Mouse (Mus musculus) c-Kit-positive CD71-positive TER-119-positive erythroid progenitor cells, embryonic 14.5 days (primary cell): Measurements from ENCODE around the gene Hnrnph3.
"Not testable (repeated sequence)": the region's sequence is repeated elsewhere in the genome, so short reads cannot be mapped to it uniquely, and the experiment has no call there.

Experiments used
- DNase-seq: peaks from one replicate; pipeline ENCODE4 v3.0.0-alpha.2; 2013; ENCODE audit warnings: low spot score

The Hnrnph3 gene

DNA sequence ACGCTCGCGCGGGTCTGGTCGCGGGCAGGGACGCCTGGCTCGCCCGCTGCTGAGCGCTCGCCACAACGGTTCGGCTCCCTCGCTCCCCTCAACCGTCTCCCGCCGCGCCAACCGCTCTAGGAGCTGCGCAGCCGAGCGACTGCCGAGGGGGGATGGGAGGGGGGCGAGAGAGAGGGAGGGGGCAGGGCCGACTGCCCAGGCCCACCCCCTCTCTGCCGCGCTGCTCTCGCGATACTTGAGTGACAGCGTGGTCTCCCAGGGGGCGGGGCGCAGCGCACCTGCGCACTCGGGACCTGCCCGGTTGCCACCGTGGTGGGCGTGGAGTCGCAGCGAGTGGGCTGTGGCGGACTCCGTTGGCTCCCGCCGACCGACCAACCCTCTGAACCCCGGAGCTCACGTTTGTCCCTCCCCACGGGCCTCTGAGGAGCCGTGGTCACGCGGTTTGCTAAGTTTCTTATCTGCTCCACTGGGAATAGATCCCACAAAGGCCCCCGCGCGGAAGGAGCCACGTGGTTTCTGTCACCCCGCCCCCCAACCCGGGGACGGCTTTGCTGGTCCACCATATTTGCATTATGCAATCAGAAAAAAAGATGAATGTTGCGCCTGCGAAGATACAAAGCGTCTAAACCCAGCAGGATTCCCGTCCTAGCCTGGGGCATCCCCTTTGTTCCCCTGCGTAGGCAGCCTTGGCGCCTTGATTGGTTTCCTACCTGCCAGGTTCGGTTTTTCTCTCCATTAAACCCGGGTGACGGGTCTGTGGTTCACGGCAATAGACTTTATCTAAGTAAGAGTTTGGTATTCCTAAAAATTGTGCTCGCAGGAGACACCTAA is at the start of gene Hnrnph3, which contains the start of gene Pbld2:
Gene Hnrnph3, minus strand, starts transcription at position 469 of the 831 bp plus-strand sequence.
Gene Pbld2, plus strand, starts transcription at position 567 of the 831 bp plus-strand sequence.
- DNase-seq = peak; percentile 94

DNA sequence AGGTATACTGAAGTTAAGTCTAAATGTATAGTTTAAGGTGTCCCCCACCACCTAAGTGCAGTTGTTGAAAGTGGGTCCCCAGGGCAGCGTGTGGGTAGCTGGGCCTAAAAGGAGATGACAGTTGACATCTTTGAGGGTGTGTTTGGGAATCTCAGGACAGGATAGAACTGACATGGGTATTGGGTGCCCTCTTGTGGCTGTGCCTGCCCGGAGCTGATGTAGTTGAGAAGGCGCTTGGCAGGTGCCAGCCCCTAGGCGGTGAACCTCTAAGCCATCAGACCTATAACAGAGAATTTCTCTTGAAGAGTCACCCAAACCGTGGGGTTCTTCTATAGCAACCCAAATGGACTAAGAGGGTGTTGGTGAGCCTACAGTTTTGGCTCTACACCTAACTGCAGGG is 42.0 kb upstream of the Hnrnph3 start:
- peak; percentile 38 for DNase-seq

DNA sequence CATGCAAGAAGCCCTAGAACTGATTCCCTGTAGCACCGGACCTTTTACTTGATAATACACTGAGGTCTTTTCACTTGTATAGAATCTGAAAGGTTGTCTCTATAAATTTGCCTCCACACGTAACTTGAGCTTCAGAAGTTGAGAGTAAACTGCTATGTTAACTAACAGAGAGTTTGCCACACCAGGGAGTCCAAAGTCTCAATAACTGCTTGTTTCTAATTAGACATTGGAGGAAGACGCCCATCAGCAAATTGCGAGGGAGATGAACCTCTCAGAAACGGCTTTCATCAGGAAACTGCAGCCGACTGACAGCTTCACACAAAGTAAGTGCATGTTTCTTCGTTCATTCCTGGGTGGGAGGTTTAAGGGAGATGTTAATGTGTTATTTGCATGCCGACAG is 41.5 kb upstream of the Hnrnph3 start:
- DNase-seq = no peak

DNA sequence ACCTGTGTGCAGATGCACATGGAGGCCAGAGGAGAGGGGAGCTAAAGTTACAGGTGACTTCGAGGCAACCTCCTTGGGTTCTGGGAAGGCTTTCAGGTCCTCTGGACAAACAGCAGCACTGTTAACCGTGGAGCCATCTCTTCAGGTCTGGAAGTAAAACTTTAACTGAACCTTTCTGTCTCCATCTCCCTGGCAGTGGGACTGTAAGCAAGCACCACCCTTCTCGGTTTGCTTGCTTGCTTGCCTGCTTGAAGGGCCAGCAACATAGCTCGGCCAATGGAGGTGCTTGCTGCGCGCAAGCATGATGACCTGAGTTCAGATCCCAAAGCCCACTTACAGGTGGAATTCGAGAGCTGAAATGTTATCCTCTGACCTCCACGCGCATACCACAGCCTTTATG is 40.5 kb upstream of the Hnrnph3 start:
- no peak for DNase-seq

DNA sequence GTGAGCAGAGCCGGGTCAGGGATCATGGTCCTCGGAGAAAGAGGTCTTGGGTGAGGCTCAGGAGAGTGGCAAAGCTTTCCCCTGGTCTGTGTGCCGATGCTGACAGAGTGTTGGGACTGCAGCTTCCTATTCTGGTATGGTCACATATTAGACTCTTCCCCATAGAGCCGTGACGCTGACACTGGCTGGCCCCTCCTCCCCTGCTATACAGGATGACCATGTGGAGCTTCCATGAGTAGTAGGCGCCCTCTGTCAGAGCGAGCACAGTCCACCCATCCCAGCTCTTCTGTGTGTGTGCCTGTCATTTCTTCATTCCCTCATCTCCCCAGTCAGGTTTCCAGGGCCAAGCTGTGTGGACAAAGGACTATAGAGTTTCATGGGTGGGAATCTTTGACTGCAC is 39.3 kb upstream of the Hnrnph3 start:
- no peak for DNase-seq

DNA sequence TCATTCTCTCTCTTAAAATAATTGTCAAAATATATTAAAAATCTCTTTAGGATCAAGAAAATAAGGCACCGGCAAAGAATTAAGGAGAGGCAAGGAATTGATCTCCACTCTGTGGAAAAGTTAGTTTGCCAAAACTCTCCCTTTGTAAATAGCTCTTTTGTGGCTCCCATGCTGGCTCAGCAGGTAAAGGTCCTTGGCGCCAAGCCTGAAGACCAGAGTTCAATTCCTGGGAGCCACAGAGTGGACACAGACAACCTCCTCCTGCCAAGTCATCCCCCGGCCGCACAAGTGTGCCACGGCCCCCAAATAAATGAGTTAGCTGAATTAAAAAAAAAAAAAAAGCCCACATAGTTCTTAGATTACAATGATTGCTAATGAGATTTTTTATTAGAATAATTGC is 38.7 kb upstream of the Hnrnph3 start:
- no peak for DNase-seq

DNA sequence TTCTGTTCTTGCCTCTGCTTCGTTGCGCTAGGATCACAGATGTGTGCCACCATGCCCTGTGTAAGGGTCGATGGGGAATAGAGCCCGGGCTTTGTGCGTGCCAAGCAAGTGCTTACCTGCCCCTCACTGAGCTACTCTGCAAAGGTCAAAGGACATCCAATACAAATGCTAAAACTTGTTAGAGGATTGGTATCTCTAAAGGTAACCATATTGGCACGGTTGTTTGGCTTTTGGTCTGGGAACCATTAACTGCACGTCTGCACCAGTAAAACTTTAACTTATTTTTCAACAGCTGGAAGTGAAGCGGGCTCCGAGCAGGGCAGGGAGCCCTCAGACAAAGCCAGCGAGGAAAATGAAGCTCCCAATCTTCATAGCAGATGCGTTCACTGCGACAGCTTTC is 37.2 kb upstream of the Hnrnph3 start:
- DNase-seq = no peak

DNA sequence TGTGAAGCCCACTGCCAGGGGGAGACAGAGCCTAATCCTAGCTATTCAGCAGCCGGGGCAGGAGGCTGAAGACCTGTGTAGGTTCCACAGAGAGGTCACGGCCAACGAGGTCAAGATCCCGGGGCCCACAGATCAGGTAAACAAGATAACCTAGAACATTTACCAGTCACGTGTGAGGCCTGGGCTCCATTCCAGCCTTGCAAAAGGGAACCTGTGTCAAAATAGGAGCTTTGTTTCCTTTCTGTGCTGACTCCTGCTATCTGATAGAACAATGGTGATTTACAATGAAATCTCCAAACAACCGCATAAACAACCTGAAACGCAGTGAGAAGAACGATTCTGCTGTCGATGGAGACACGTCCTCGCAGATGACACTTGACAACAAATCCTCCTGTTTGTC is 36.4 kb upstream of the Hnrnph3 start:
- no peak for DNase-seq

DNA sequence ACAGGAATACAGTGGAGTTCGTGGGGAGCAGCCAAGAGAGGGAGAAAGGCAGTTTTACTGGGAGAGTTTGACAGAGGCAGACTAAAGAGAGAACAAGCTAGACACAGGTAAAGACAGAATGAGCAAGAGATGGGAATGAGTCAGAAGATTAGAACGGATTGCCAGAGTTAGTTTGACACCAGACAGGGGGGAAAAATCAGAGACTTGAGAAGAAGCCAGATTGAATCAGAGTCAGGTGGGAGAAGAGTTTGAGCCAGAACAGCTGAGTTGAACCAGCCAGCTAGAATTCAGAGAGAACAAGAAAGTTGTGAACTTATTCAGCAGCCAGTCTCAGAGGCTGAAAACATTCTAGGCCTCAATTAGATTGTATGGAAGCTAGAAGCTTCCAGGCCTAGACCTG is 35.8 kb upstream of the Hnrnph3 start, which contains the start of gene Pbld1:
Gene Pbld1, plus strand, starts transcription at position 301 of the 400 bp plus-strand sequence.
- no peak for DNase-seq

DNA sequence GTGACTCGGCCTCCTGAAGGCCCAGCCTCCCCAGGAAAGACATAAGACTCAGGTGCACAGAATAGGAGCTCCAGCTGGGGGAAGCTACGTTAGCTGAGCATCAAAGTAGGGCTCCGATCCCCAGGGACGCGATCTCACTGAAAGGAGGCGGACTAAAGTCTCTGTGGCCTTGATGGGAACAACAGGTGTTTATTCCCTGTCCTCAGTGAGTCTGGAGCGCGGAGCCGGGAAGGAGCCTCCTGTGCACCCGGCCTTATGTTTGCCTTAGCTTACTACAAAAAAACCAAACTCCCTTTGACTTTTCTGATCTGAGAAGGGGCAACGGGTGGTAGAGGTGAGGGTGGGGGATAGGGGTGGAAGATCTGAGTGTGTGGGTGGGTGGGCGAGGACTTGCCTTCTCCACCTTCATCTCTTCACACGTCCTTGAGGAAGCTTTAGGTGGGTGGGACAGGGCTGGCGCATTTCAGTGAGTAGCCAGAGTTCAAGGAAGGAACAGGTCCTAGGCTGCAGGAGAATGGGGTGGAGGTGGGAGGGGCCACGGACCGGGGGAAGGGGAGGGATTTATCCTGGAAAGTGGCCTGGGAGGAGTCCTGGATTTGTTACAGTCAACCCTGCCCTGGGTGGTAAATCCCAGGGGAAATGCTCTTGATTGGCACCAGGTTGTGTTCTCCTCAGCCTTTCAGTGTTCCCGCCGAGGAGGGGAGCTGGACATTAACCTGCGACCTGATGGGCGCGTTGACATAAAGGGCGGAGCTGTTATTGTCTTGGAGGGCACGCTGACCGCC is 33.1 kb upstream of the Hnrnph3 start:
- no peak for DNase-seq

DNA sequence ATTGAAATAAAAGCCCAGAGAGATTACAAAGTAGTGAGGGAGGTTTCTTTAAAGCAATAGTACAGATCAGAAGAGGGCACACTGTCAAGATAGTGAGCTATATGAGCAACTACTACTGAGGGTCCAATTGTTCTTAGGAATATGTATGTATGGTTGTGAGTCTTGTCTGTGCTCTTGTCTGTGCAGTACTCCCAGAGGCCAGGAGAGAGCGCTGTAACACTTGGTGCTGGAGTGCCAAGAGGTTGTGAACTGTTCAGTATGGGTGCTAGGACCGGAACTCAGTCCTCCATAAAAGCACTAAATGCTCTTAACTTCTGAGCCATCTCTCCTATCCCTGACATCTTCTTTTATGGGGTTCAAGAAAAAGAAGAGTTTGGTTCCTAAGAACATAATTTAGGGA is 30.6 kb upstream of the Hnrnph3 start:
- DNase-seq = peak; percentile 11

DNA sequence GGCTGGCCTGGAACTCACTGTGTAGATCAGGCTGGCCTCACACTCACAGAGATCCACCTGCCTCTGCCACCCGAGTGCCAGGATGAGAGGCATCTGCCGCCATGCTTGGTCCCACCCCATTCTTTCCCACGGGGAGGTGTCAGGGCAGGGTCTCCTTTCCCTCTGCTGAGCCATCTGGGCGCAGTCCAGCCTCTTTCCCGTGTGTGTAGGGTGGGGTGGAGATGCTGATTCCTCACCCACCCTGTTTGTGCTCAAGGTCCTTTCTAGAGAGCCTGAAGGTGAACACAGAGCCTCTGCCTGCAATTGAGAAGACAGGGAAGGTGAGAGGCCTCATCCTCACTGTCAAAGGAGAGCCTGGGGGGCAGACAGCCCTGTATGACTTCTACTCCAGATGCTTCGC is 30.1 kb upstream of the Hnrnph3 start:
- DNase-seq = not testable (repeated sequence)

DNA sequence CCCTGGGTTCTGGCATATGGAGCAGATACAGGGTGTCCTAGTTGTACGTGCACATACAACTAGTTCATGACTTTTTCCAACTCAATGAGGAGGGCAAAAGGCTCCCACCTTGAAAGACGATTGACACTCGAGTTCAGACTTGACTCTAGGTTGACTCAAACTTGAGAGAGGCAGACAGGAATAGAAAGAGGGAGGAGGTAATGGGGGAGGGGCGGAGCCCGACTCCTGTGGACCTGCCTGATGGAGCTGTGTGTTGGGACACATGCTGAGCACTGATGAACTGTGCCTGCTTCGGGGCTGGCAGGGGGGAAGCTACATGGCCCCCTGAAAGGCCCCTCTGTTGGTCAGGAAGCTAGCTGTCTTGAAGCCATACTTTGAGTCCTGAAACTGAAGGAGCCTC is 29.0 kb upstream of the Hnrnph3 start:
- no peak for DNase-seq

DNA sequence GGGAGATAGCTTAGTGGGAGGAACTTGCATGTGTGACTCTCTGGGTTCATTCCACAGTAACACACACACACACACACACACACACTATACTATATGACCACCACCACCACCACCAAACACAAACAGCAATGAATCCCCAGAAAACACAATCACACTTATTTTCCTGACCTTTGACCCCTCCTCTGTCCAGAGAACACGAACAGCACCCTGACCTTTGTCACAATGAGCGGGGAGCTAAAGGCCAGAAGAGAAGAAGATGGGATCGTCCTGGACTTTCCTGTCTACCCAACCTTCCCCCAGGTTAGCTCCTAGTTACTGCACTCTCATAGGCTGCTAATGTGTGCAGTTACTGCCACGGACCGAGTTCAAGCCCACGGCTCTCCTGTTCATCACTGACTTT is 28.0 kb upstream of the Hnrnph3 start:
- DNase-seq = no peak

DNA sequence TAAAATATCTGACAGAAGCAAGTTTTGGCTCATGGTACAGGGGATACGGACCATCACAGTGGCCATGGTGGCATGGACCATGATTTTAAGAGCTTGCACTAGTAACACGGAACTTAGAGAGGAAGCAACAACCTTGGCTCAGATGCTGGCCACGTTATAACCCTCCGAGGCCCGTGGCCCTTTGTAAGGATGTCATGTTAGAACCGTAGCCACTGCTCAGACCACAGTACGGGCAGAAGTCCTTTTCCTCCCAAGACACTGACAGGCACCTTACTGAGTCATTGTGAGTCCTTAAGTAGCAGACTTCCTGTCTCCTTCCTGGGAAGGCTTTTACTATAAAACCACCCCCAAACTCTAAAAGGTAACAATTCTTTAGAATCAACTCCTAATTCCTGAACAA is 27.2 kb upstream of the Hnrnph3 start:
- DNase-seq = no peak

DNA sequence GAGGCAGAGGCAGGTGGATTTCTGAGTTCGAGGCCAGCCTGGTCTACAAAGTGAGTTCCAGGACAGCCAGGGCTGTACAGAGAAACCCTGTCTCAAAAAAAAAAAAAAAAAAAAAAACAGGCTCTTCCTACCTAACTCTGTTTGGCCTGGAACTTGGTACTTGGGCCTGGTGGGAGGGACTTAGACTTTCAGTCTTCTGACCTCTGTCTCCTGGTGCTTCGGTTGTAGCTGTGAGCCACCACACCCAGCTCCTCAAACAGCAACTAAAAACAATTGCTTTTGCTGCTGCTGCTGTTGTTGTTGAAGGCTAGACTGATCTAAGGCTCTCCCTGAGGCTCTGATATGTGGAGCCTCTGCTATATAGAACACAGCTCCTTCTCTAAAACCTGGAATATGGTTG is 25.1 kb upstream of the Hnrnph3 start:
- no peak for DNase-seq

DNA sequence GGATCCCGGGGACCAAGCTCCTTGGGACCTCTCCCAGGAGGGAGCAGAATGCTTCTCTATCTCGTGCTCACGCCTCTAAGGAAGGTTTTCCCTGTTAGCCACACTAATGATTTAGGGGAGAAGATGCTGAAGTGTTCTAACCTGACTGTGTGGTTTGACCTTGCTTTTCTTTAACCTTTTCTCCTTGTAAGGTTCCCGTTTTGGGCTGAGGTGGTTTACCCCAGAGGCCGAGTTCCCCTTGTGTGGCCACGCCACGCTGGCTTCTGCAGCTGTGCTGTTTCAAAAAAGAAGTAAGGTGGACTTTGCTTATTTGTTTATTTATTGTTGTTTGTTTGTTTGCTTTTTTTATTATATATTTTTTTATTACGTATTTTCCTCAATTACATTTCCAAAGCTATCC is 23.7 kb upstream of the Hnrnph3 start:
- no peak for DNase-seq

DNA sequence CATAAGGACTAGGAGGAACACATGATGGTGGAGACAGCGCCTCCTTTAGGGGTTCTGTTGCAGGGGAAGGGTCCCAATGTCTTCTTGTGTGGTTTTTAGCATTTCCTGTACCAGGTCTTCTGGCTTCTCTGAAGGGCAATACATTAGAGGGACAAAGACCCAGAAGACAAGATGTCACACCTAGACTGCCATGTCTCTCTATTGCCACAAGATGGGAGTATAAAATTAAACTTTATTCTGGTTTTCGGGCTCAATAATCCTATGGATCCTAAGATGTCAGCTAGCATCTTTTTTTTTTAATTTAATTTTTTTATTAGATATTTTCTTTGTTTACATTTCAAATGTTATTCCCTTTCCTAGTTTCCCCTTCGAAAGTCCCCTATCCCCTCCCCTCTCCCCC is 19.1 kb upstream of the Hnrnph3 start:
- DNase-seq = no peak

DNA sequence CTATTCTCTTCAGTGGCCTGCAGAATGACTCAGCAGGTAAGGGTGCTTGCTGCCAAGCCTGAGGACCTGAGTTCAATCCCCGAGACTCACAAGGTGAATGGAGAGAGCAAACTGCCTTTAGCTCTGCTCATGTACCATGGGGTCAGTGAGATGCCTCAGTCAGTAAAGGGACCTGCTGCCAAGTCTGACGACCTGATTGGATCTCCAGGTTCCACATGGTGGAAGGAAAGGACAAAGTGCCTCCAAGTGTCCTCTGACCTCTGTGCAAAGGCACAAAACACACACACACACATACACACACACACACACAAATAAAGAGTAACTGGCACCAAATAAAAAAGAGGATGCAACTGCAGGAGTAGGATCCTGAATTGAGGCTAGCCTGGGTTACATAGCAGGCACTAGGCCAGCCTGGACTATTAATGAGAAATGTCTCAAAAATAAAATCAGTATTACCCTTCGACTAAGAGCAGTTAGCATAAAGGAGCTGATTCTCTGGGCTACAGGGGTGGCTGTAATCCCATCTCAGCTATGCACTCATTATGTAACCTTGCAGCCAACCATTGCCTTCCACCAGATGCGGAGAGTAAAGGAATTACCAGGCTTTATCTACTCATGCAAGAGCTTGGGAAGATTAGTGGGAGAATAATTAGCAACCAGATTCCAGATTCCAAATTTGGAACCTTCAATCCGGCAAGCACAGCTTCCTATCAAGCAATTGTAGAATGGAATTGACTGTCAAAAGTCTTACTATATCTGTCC is 16.0 kb upstream of the Hnrnph3 start:
- no peak for DNase-seq

DNA sequence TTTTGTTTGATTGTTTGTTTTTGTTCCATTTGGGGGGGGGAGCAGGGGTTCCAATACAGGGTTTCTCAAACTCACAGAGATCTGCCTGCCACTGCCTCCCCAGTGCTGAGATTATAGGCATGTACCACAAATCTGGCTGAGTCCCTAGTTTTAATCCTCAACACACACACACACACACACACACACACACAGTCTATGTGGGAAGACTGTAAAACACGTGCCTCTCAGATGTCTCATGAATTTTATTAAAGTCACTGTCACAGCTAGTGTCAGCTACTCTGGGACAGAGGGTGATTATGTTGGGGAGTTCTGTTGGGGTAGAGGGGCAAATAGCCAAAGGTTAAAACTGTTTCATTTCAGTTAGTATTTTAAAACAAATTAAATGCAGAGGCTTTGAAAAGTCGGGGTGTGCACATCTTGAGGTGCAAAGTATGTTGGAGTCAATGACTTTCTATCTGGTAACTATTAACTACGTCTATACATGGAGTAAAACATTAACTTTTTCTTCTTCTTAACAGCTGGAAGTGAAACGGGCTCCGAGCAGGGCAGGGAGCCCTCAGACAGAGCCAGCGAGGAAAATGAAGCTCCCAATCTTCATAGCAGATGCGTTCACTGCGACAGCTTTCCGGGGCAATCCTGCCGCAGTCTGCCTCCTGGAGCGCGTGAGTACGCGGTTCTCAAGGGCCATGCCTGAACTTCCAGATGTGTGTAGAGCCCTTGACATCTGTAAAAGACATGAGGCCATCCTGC is 14.7 kb upstream of the Hnrnph3 start:
- DNase-seq = no peak

DNA sequence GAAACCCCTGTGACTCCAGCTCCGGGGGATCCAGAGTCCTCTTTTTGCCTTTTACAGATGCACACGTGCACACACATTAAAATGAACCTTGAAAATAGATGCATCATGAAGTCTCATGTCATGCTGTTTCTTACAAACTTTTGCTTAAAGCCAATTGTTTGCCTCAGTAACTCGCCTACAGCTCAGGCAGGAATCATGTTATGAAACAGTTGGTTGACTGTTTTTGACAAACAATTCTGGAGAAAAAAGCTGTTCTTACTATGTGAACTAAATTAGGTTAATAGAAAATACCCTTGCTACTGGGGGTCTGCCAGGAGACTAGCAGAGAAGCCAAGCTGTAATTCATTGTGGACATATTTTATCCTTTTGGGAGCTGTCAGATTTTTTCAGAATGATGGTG is 8.9 kb upstream of the Hnrnph3 start:
- DNase-seq = no peak

DNA sequence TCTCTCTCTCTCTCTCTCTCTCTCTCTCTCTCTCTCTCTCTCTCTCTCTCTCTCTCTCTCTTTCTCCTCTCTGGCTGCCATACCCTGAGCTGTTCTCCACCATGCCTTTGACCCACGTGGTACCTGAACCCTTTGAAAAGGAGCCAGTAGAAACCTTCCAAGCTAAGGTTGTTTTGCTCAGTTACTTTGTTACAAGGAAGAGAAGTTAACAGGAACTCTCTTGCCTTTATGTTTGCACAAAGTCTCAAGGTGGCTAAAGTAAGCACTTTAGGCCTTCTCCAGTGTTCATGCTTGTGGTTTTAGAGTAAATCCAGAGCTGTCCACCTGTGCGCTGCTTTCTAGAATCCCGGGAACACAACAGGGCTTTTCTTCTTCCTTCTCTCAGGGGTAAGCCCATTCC is 8.2 kb upstream of the Hnrnph3 start:
- DNase-seq = no peak
